Mouse (Mus musculus): ENCODE data around the gene Keg1. TPM values are rescaled to one million over a fixed set of nuclear protein-coding genes. Genes with fewer than 3 reads are reported as not detected.
"Not testable (repeated sequence)": the region's sequence is repeated elsewhere in the genome, so short reads cannot be mapped to it uniquely, and the experiment has no call there.

Gene Keg1
- polyA plus RNA-seq, 1 experiment from 2014 or later = not detected

- 82% methylated on average over 2 of the region's 2 CpGs for WGBS
- Histone ChIP-seq H3K27me3 (replicated peaks; ENCODE audit: control insufficient read depth, insufficient read depth, low read length) (no peaks in the 10 kb centered on the region), H3K4me3 (ENCODE audit: low read length) (no peak overlapping the region), H3K9ac (ENCODE audit: low read depth, low read length) (no peak overlapping the region), H3K9me3 (ENCODE audit: control insufficient read depth, low read length) (no peaks in the 10 kb centered on the region), H3K4me1 (ENCODE audit: control insufficient read depth, insufficient read depth, low read depth, low read length) (no peaks in the 10 kb centered on the region), H3K27ac (ENCODE audit: low read depth, low read length) (no peak overlapping the region), H3K36me3 (ENCODE audit: control insufficient read depth, insufficient read depth, low read length) (no peaks in the 10 kb centered on the region), H3K4me2 (ENCODE audit: low read length) (no peak overlapping the region)
- no peak for ATAC-seq
These were observed 12.9 kb downstream of the Keg1 start for GRCm38 (mm10) chr19:12708458-12708857.

DNA sequence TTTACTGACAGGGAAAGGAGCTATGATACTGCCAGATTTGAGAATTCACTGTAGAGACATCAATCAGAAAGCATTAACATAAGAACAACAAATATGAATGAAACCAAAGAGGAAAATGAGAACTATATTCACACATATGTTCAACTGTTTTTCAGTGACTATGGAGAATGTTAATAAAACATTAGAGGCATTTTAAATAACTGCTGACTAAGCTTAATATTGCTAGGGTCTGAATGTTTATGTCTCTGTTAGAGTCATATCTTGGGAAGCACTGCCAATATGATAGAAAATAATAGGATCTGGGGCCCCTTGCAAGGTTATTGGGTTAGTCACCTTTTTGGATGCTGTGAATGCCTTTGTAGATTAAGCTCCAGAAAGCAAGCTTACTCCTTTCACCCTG, 13.4 kb downstream of the Keg1 start:
- H3K27ac ChIP-seq (ENCODE audit: low read depth, low read length) = no peak overlapping the region
- H3K27me3 ChIP-seq (replicated peaks; ENCODE audit: control insufficient read depth, insufficient read depth, low read length) = no peaks in the 10 kb centered on the region
- no peak for ATAC-seq
- no peaks in the 10 kb centered on the region for H3K36me3 ChIP-seq (ENCODE audit: control insufficient read depth, insufficient read depth, low read length)
- H3K9me3 ChIP-seq (ENCODE audit: control insufficient read depth, low read length) = no peaks in the 10 kb centered on the region
- H3K9ac ChIP-seq (ENCODE audit: low read depth, low read length) = no peak overlapping the region
- H3K4me3 ChIP-seq (ENCODE audit: low read length) = no peak overlapping the region
- H3K4me1 ChIP-seq (ENCODE audit: control insufficient read depth, insufficient read depth, low read depth, low read length) = no peaks in the 10 kb centered on the region
- no peak overlapping the region for H3K4me2 ChIP-seq (ENCODE audit: low read length)

- Histone ChIP-seq H3K4me2 (ENCODE audit: low read length) (no peak overlapping the region), H3K4me3 (ENCODE audit: low read length) (no peak overlapping the region), H3K27ac (ENCODE audit: low read depth, low read length) (no peak overlapping the region), H3K9ac (ENCODE audit: low read depth, low read length) (no peak overlapping the region), H3K27me3 (replicated peaks; ENCODE audit: control insufficient read depth, insufficient read depth, low read length) (no peaks in the 10 kb centered on the region), H3K9me3 (ENCODE audit: control insufficient read depth, low read length) (no peaks in the 10 kb centered on the region), H3K36me3 (ENCODE audit: control insufficient read depth, insufficient read depth, low read length) (no peaks in the 10 kb centered on the region), H3K4me1 (ENCODE audit: control insufficient read depth, insufficient read depth, low read depth, low read length) (no peaks in the 10 kb centered on the region)
- 87% methylated on average over 6 of the region's 6 CpGs for WGBS
- no peak for ATAC-seq
These were observed 23.6 kb downstream of the Keg1 start for GRCm38 (mm10) chr19:12719189-12719588.

DNA sequence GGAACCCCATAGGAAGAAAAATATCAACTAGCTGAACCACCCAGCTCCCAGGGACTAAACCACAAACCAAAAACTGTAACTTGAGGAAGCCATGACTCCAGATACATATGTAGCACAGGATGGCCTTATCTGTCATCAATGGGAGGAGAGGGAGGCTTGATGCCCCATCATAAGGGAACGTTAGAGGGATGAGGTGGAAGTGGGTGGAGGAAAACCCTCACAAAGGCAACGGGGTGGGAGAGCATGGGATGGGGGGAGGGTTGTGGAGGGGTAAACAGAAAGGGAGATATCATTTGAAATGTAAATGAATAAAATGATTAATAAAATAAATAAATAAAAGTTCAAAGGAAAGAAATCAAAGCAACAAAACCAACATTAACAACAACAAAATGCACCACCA, 24.9 kb downstream of the Keg1 start:
- no peak for ATAC-seq
- no peaks in the 10 kb centered on the region for H3K27me3 ChIP-seq (replicated peaks; ENCODE audit: control insufficient read depth, insufficient read depth, low read length)
- no peak overlapping the region for H3K4me2 ChIP-seq (ENCODE audit: low read length)
- no peak overlapping the region for H3K27ac ChIP-seq (ENCODE audit: low read depth, low read length)
- no peak overlapping the region for H3K4me3 ChIP-seq (ENCODE audit: low read length)
- H3K9me3 ChIP-seq (ENCODE audit: control insufficient read depth, low read length) = no peaks in the 10 kb centered on the region
- no peak overlapping the region for H3K9ac ChIP-seq (ENCODE audit: low read depth, low read length)
- no peaks in the 10 kb centered on the region for H3K36me3 ChIP-seq (ENCODE audit: control insufficient read depth, insufficient read depth, low read length)
- H3K4me1 ChIP-seq (ENCODE audit: control insufficient read depth, insufficient read depth, low read depth, low read length) = no peaks in the 10 kb centered on the region
- 69% methylated on average over 2 of the region's 2 CpGs for WGBS

DNA sequence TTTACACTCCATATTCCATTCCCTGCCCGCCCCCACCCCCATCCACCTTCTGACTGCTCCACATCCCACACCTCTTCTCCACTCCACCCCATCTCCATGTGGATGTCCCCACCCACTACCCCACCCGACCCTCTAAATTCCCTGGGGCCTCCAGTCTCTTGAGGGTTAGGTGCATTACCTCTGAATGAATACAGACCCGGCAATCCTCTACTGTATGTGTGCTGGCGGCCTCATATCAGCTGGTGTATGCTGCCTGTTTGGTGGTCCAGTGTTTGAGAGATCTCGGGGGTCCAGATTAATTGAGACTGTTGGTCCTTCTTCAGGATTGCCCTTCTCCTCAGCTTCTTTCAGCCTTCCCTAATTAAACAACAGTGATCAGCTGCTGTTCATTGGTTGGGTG, 25.3 kb downstream of the Keg1 start:
- not testable (repeated sequence) for H3K9ac ChIP-seq (ENCODE audit: low read depth, low read length); H3K4me3 ChIP-seq (ENCODE audit: low read length); H3K36me3 ChIP-seq (ENCODE audit: control insufficient read depth, insufficient read depth, low read length); H3K9me3 ChIP-seq (ENCODE audit: control insufficient read depth, low read length); H3K27ac ChIP-seq (ENCODE audit: low read depth, low read length); H3K27me3 ChIP-seq (replicated peaks; ENCODE audit: control insufficient read depth, insufficient read depth, low read length); ATAC-seq; H3K4me1 ChIP-seq (ENCODE audit: control insufficient read depth, insufficient read depth, low read depth, low read length); H3K4me2 ChIP-seq (ENCODE audit: low read length)
- WGBS = 90% methylated on average over 5 of the region's 5 CpGs

DNA sequence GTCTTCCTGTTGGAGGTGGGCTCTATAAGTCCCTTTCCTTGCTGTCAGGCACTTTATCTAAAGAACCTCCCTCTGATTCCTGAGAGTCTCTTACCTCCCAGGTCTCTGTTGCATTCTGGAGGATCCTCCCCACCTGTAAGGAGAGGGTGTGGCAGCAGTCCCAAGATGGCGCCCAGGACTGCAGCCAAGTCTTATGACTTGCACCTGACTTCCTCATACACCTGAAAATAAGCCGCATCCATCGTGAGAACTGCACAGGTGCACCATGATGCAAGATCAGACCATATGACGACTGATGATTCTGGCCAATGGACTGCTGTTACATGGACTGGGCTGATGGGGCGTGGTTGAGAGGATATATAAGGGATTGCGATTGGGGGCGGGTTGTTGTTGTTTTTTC, 26.0 kb downstream of the Keg1 start:
- H3K27ac ChIP-seq (ENCODE audit: low read depth, low read length); H3K4me1 ChIP-seq (ENCODE audit: control insufficient read depth, insufficient read depth, low read depth, low read length); H3K27me3 ChIP-seq (replicated peaks; ENCODE audit: control insufficient read depth, insufficient read depth, low read length); H3K4me3 ChIP-seq (ENCODE audit: low read length); H3K4me2 ChIP-seq (ENCODE audit: low read length); ATAC-seq; H3K36me3 ChIP-seq (ENCODE audit: control insufficient read depth, insufficient read depth, low read length); H3K9ac ChIP-seq (ENCODE audit: low read depth, low read length); H3K9me3 ChIP-seq (ENCODE audit: control insufficient read depth, low read length): not testable (repeated sequence)
- WGBS = 93% methylated on average over 7 of the region's 7 CpGs

GRCm38 (mm10) chr19:12722308-12722707, 26.7 kb downstream of the Keg1 start:
- WGBS = 77% methylated on average over 2 of the region's 3 CpGs
- H3K9ac ChIP-seq (ENCODE audit: low read depth, low read length) = no peak overlapping the region
- no peak for ATAC-seq
- H3K4me2 ChIP-seq (ENCODE audit: low read length) = no peak overlapping the region
- no peaks in the 10 kb centered on the region for H3K27me3 ChIP-seq (replicated peaks; ENCODE audit: control insufficient read depth, insufficient read depth, low read length)
- H3K36me3 ChIP-seq (ENCODE audit: control insufficient read depth, insufficient read depth, low read length) = no peaks in the 10 kb centered on the region
- H3K4me3 ChIP-seq (ENCODE audit: low read length) = no peak overlapping the region
- H3K27ac ChIP-seq (ENCODE audit: low read depth, low read length) = no peak overlapping the region
- no peaks in the 10 kb centered on the region for H3K4me1 ChIP-seq (ENCODE audit: control insufficient read depth, insufficient read depth, low read depth, low read length)
- no peaks in the 10 kb centered on the region for H3K9me3 ChIP-seq (ENCODE audit: control insufficient read depth, low read length)

- Histone ChIP-seq H3K4me1 (ENCODE audit: control insufficient read depth, insufficient read depth, low read depth, low read length) (no peaks in the 10 kb centered on the region), H3K9me3 (ENCODE audit: control insufficient read depth, low read length) (no peaks in the 10 kb centered on the region), H3K9ac (ENCODE audit: low read depth, low read length) (no peak overlapping the region), H3K27ac (ENCODE audit: low read depth, low read length) (no peak overlapping the region), H3K4me2 (ENCODE audit: low read length) (no peak overlapping the region), H3K27me3 (replicated peaks; ENCODE audit: control insufficient read depth, insufficient read depth, low read length) (no peaks in the 10 kb centered on the region), H3K4me3 (ENCODE audit: low read length) (no peak overlapping the region), H3K36me3 (ENCODE audit: control insufficient read depth, insufficient read depth, low read length) (no peaks in the 10 kb centered on the region)
- WGBS = 75% methylated on average over 1 of the region's 1 CpGs
- ATAC-seq = no peak
These were observed 30.3 kb downstream of the Keg1 start for GRCm38 (mm10) chr19:12725851-12726250.

DNA sequence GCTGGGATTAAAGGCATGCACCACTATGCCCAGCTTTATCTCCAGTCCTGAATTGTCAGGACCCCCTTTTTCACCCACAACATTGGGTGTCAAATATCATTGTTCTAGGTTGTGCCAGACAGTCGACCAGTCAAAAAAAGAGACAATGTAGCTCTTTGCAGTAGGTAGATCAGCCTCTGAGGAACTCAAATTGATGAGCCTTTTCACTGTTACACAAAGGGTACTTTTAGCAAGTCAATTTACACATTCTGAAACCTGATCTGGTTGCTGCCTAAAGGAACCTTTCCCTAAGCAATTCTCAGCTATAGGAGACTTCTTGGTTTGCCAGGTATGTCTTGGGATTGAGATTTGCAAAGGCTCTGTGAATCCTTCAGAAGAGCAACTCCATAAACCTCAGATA, 35.5 kb downstream of the Keg1 start:
- no peak for ATAC-seq
- Histone ChIP-seq H3K27me3 (replicated peaks; ENCODE audit: control insufficient read depth, insufficient read depth, low read length) (no peaks in the 10 kb centered on the region), H3K4me3 (ENCODE audit: low read length) (no peak overlapping the region), H3K27ac (ENCODE audit: low read depth, low read length) (no peak overlapping the region), H3K4me1 (ENCODE audit: control insufficient read depth, insufficient read depth, low read depth, low read length) (no peaks in the 10 kb centered on the region), H3K9me3 (ENCODE audit: control insufficient read depth, low read length) (no peaks in the 10 kb centered on the region), H3K4me2 (ENCODE audit: low read length) (no peak overlapping the region), H3K9ac (ENCODE audit: low read depth, low read length) (no peak overlapping the region), H3K36me3 (ENCODE audit: control insufficient read depth, insufficient read depth, low read length) (no peaks in the 10 kb centered on the region)
- 64% methylated on average over 1 of the region's 1 CpGs for WGBS

DNA sequence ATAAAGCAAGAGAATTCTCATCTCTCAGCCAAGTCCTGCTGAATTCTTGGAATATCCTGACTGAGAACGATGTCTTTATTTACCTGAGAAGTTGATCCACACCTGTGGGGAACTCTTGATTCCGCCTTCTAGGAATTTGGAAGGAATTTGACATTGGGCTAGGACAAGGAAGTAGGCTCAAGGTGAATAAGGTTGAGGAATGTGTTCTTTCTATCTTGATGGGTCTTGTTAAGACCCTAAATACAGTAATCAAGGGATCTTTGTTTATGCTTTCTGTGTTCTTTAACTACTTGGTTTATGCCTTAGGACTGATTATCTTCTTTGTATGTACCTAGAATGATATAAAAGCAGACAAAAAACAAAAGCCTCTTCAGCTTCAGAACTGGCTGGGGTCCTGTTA, 36.4 kb downstream of the Keg1 start:
- ATAC-seq = no peak
- Histone ChIP-seq H3K4me1 (ENCODE audit: control insufficient read depth, insufficient read depth, low read depth, low read length) (no peaks in the 10 kb centered on the region), H3K9ac (ENCODE audit: low read depth, low read length) (no peak overlapping the region), H3K36me3 (ENCODE audit: control insufficient read depth, insufficient read depth, low read length) (no peaks in the 10 kb centered on the region), H3K4me3 (ENCODE audit: low read length) (no peak overlapping the region), H3K27ac (ENCODE audit: low read depth, low read length) (no peak overlapping the region), H3K27me3 (replicated peaks; ENCODE audit: control insufficient read depth, insufficient read depth, low read length) (no peaks in the 10 kb centered on the region), H3K4me2 (ENCODE audit: low read length) (no peak overlapping the region), H3K9me3 (ENCODE audit: control insufficient read depth, low read length) (no peaks in the 10 kb centered on the region)
- WGBS = 98% methylated on average over 2 of the region's 2 CpGs
